Mouse (Mus musculus) liver, adult 2 months (tissue): ENCODE data around the gene Plcb4.

Experiments
- CTCF ChIP-seq: fragments of 200-500 bp; IDR thresholded peaks from 2 replicates; pipeline ENCODE4 v1.5.1; 2011; ENCODE audit warnings: low read depth, low read length, control low read depth
- POLR2A ChIP-seq: fragments of 200-500 bp; IDR thresholded peaks from 2 replicates; pipeline ENCODE4 v1.6.1; 2011; ENCODE audit warnings: low read length, control low read depth; ENCODE audit not compliant: insufficient read depth; ENCODE audit errors: extremely low read depth

DNA sequence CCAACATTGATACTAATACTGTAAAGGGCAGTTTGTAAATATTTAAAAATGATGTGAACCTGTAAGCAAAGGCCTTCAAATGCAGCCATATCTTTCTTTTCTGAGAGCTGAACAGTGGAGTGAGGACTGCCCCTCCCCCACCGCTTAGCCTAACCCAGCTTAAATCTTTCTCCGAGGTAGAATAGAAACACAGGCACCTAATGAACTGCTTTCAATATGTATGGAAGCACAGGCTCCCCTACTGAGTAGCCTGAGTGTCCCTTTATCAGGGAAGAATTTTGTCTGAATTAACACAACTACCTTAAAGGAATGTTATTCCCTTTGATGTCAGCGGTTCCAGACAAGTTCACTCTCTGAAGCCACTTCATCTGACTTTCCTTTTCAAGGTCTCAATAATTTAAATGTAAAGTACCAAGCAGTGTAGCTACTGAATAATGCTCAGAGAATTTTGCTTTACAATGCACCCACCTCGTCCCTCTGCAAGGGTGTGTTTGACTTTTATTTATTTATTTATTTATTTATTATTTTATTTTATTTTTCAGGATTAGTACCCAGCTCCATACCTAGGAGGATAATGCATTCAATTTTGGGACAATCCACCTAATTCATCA is 44.1 kb upstream of the Plcb4 start:
- TF ChIP-seq CTCF (no peak), POLR2A (no peak)
